Mouse (Mus musculus) kidney, adult 2 months (tissue): ENCODE measurements around the gene Lhfp. TPM values are rescaled to one million over a fixed set of nuclear protein-coding genes. Genes with fewer than 3 reads are reported as not detected.

Experiments
- DNase-seq: peaks from one replicate; pipeline ENCODE4 v3.0.0; 2021
- H3K27ac ChIP-seq: fragments of 200-500 bp; 2 replicates; pipeline ENCODE4 v1.5.1; 2012; ENCODE audit warnings: low read depth, low read length, control low read depth, inconsistent platforms; ENCODE audit not compliant: insufficient read depth
- H3K27me3 ChIP-seq: fragments of 200-500 bp; replicated peaks from 2 replicates; pipeline ENCODE4 v1.6.1; 2012; ENCODE audit warnings: mild to moderate bottlenecking, moderate library complexity, low read length, inconsistent platforms; ENCODE audit not compliant: control insufficient read depth, insufficient read depth
- H3K36me3 ChIP-seq: fragments of 200-500 bp; 2 replicates; pipeline ENCODE4 v1.6.1; 2012; ENCODE audit warnings: mild to moderate bottlenecking, moderate library complexity, low read length, inconsistent platforms; ENCODE audit not compliant: control insufficient read depth, insufficient read depth
- H3K4me1 ChIP-seq: fragments of 200-500 bp; 2 replicates; pipeline ENCODE4 v1.6.1; 2011; ENCODE audit warnings: low read length; ENCODE audit not compliant: control insufficient read depth, insufficient read depth
- H3K4me3 ChIP-seq: fragments of 200-500 bp; 2 replicates; pipeline ENCODE4 v1.5.1; 2011; ENCODE audit warnings: mild to moderate bottlenecking, low read depth, low read length, control low read depth; ENCODE audit not compliant: insufficient read depth
- CTCF ChIP-seq: fragments of 200-500 bp; conservative IDR thresholded peaks from 2 replicates; pipeline ENCODE4 v1.5.1; 2011; ENCODE audit warnings: low read depth, mild to moderate bottlenecking, control low read depth, low read length, moderate library complexity, mixed read lengths; ENCODE audit not compliant: insufficient read depth, insufficient read length
- POLR2A ChIP-seq: fragments of 200-500 bp; IDR thresholded peaks from one replicate; pipeline ENCODE4 v1.6.1; 2011; ENCODE audit warnings: low read depth, low read length, control low read depth
- WGBS: fragments of 180-500 bp; shearing (Covaris S2); methylation state at CpG from one replicate; pipeline ENCODE4 v1.1.7; 2018; 5-methylcytosine and 5-hydroxymethylcytosine counted together
- polyA plus RNA-seq: library from polyadenylated mRNA; depleted of rRNA; stranded (reverse); fragments of >200 nt; gene quantifications from 2 replicates; pipeline ENCODE4 v1.2.3, GENCODE M21; 2012

Gene Lhfp
- polyA plus RNA-seq, 1 experiment = 47.7 TPM

DNA sequence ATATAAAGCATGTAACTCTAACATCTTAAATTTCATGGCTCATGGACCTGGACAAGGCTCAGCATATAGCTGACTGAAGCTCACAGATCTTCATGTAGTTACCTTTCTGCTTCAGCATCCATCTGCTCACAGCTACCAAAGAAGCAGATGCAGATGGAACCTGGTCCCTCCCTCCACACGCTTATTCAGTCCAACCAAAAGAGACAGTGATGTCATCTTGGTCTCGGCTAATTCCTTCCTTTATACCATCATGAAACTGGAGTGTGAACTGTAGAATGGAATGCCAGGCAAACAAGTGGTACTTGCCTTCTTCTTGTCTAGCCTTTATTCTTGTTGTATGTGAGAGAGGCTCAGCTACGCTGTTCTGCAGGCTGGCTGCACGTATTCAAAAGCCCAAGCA lies 173.1 kb downstream of the Lhfp start:
- Histone ChIP-seq H3K4me3 (no peak overlapping the region), H3K27ac (no peak overlapping the region), H3K4me1 (peaks cover 4% of the 10 kb centered on the region; the same call in 1 of the 2 replicates), H3K27me3 (no peaks in the 10 kb centered on the region; the same call in 1 of the 2 replicates), H3K36me3 (no peaks in the 10 kb centered on the region)
- 89% methylated on average over 4 of the region's 4 CpGs for WGBS
- no peak for DNase-seq
- TF ChIP-seq CTCF (no peak), POLR2A (no peak)

DNA sequence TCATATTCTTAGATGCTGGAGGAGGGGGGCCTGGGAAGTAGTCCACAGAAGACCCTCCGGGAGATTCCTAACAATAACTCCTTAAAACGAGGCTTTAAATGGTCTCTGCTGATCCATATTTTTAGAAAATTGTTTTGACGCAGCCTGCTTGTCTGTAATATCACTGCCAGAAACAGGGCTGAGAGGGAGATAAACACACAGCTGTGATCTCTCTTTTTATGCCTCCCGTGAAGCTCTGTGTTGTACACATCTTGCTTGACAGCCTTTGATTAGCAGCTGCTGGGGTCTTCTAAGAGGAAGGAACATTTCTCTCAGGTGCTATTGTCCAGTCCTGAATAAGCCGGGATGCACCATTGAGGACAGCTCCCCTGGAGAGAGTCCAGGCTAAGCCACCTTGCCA lies 176.4 kb downstream of the Lhfp start:
- 83% methylated on average over 5 of the region's 5 CpGs for WGBS
- H3K27me3 ChIP-seq = no peaks in the 10 kb centered on the region; the same call in 1 of the 2 replicates
- DNase-seq = no peak
- H3K4me3 ChIP-seq = no peak overlapping the region
- TF ChIP-seq POLR2A (no peak), CTCF (no peak)
- no peaks in the 10 kb centered on the region for H3K4me1 ChIP-seq
- no peak overlapping the region for H3K27ac ChIP-seq
- H3K36me3 ChIP-seq = no peaks in the 10 kb centered on the region

DNA sequence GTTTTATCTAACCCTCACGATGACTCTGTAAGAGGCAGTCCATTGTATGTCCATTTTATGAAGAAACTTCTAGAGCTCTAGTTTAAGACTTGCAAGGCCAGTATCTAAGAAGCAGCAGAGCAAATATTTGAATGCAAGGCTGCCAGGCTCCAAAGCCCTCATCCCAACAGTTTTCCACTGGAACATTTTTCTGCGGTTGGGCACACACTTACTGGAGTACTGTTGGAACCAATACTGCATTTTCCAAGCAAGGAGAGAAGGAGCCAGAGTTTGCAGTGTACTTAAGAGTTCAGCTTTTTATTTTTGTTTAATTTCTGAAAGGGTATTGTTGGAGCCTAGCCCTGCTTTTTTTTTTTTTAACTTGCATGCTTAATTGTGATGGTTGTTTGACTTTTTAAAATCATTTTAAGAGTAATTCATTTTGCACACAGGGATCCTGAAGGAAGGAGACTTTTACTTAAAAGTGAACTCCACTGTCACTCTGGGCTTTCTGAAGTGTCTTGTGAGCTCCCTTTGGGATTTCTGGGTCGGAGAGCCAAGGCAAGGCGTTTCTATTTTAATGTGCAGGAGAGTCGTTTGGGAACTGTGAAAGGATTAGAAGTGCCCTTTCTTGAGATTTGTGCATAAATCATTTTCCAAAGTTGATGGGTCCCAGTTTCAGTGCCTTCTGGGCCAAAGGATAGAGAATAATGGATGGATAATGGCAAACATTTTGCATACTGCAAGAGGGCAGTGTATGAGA lies 180.4 kb downstream of the Lhfp start:
- Histone ChIP-seq H3K27me3 (no peaks in the 10 kb centered on the region), H3K27ac (no peak overlapping the region), H3K36me3 (no peaks in the 10 kb centered on the region), H3K4me1 (no peaks in the 10 kb centered on the region), H3K4me3 (no peak overlapping the region)
- no peak for TF ChIP-seq CTCF
- TF ChIP-seq POLR2A = no peak
- WGBS = 60% methylated on average over 5 of the region's 5 CpGs
- DNase-seq = peak; percentile 8

DNA sequence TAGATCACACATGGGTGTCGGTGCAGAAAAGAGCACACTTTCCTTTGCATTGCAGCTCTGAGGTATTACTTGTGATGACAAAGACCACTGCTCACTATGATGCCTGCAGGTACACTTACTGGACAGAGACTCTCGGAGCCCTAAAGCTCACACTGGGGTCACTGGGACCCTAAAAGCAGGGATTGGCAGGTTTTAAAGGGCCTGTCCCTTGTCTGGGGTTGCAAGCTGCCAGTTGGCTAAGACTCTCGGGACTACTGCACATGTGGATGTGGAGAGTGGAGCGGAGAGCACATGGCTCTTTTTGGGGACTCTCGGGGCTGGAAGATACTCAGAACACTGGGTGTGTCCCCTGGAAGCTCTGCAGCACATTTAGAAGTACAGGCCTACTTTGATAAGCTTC lies 182.8 kb downstream of the Lhfp start:
- TF ChIP-seq POLR2A (no peak), CTCF (no peak)
- WGBS = 90% methylated on average over 5 of the region's 5 CpGs

DNA sequence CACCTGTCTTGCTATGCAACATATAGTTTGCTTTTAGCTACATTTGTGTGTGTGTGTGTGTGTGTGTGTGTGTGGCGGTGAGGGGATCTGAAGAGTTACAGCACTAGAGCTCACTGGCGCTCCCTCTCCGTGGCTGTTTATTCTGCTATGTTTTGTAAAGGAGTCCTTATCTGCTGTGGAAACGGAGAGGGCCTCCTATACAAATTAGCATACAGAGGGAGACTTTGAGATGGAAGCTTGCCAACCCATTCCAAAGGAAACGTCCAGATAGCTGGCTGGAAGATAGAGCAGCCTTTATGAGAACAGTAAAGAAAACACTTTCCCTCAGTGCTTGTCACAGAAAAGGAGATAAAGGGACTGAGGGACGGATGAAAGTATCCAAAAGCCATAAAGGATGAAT lies 184.4 kb downstream of the Lhfp start:
- no peaks in the 10 kb centered on the region for H3K27me3 ChIP-seq
- no peak overlapping the region for H3K27ac ChIP-seq
- 46% methylated on average over 6 of the region's 6 CpGs for WGBS
- no peaks in the 10 kb centered on the region for H3K36me3 ChIP-seq
- TF ChIP-seq POLR2A (no peak), CTCF (no peak)
- no peak overlapping the region for H3K4me3 ChIP-seq
- no peaks in the 10 kb centered on the region for H3K4me1 ChIP-seq
- no peak for DNase-seq

More for the DNA sequence above, 182.8 kb downstream of the Lhfp start:
- H3K27ac ChIP-seq = no peak overlapping the region
- H3K4me1 ChIP-seq = no peaks in the 10 kb centered on the region
- H3K4me3 ChIP-seq = no peak overlapping the region
- H3K36me3 ChIP-seq = no peaks in the 10 kb centered on the region
- no peak for DNase-seq
- no peaks in the 10 kb centered on the region for H3K27me3 ChIP-seq

DNA sequence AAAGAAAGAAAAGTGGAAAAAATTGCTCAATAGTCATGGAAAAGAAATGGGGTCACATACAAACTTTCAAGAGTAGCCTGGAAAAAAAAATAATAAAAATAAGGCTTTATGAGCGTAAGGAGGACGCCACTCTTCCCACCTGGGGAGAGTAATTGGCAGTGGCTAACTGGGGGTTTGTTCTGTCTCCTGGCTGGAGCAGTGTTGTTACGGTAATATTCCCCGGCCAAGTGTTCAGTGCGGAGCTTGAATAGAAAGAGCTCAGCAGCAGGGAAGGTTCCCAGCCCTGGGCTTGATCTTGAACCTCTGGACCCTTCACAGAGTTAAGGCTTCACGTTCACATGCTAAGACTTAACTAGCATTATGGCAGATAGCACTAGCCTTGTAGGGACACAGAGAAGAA lies 184.9 kb downstream of the Lhfp start:
- no peak for DNase-seq
- Histone ChIP-seq H3K4me1 (no peaks in the 10 kb centered on the region), H3K27me3 (no peaks in the 10 kb centered on the region), H3K36me3 (no peaks in the 10 kb centered on the region), H3K4me3 (no peak overlapping the region), H3K27ac (no peak overlapping the region)
- TF ChIP-seq CTCF (no peak), POLR2A (no peak)
- whole genome bisulfite sequencing = 89% methylated on average over 6 of the region's 6 CpGs

DNA sequence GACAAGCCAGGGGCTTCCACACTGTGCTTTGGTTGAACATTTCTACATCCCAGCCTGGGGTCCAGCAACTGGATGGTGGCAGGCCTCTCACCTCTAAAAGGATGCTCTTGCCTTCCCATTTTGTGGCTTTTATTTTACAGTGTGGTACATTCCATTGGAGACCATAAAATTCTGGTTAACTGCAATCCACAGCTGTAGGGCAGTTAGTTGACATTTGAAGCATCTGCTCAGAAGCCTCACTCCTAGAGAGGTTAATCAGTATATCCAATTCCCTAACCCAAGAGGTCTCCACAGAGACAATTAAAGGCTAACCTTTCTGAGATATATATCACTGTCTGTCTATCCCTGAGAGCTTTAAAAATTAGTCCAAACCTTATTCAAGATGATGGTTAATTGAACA lies 186.5 kb downstream of the Lhfp start:
- no peak overlapping the region for H3K27ac ChIP-seq
- H3K4me1 ChIP-seq = no peaks in the 10 kb centered on the region
- no peaks in the 10 kb centered on the region for H3K36me3 ChIP-seq
- H3K4me3 ChIP-seq = no peak overlapping the region
- no peak for DNase-seq
- no peaks in the 10 kb centered on the region for H3K27me3 ChIP-seq
- TF ChIP-seq CTCF (no peak), POLR2A (no peak)
